Mouse (Mus musculus) kidney, adult 2 months (tissue): ENCODE data around the gene Zfp870. TPM values are rescaled to one million over a fixed set of nuclear protein-coding genes. Genes with fewer than 3 reads are reported as not detected.

Experiments used
- DNase-seq: peaks from one replicate; pipeline ENCODE4 v3.0.0; 2021
- H3K27ac ChIP-seq: fragments of 200-500 bp; 2 replicates; pipeline ENCODE4 v1.5.1; 2012; ENCODE audit warnings: low read depth, low read length, control low read depth, inconsistent platforms; ENCODE audit not compliant: insufficient read depth
- H3K27me3 ChIP-seq: fragments of 200-500 bp; replicated peaks from 2 replicates; pipeline ENCODE4 v1.6.1; 2012; ENCODE audit warnings: mild to moderate bottlenecking, moderate library complexity, low read length, inconsistent platforms; ENCODE audit not compliant: control insufficient read depth, insufficient read depth
- H3K36me3 ChIP-seq: fragments of 200-500 bp; 2 replicates; pipeline ENCODE4 v1.6.1; 2012; ENCODE audit warnings: mild to moderate bottlenecking, moderate library complexity, low read length, inconsistent platforms; ENCODE audit not compliant: control insufficient read depth, insufficient read depth
- H3K4me1 ChIP-seq: fragments of 200-500 bp; 2 replicates; pipeline ENCODE4 v1.6.1; 2011; ENCODE audit warnings: low read length; ENCODE audit not compliant: control insufficient read depth, insufficient read depth
- H3K4me3 ChIP-seq: fragments of 200-500 bp; 2 replicates; pipeline ENCODE4 v1.5.1; 2011; ENCODE audit warnings: mild to moderate bottlenecking, low read depth, low read length, control low read depth; ENCODE audit not compliant: insufficient read depth
- CTCF ChIP-seq: fragments of 200-500 bp; conservative IDR thresholded peaks from 2 replicates; pipeline ENCODE4 v1.5.1; 2011; ENCODE audit warnings: low read depth, mild to moderate bottlenecking, control low read depth, low read length, moderate library complexity, mixed read lengths; ENCODE audit not compliant: insufficient read depth, insufficient read length
- POLR2A ChIP-seq: fragments of 200-500 bp; IDR thresholded peaks from one replicate; pipeline ENCODE4 v1.6.1; 2011; ENCODE audit warnings: low read depth, low read length, control low read depth
- WGBS: fragments of 180-500 bp; shearing (Covaris S2); methylation state at CpG from one replicate; pipeline ENCODE4 v1.1.7; 2018; 5-methylcytosine and 5-hydroxymethylcytosine counted together
- polyA plus RNA-seq: library from polyadenylated mRNA; depleted of rRNA; stranded (reverse); fragments of >200 nt; gene quantifications from 2 replicates; pipeline ENCODE4 v1.2.3, GENCODE M21; 2012

Zfp870 gene
- polyA plus RNA-seq, 1 experiment, result 1.4 TPM

DNA sequence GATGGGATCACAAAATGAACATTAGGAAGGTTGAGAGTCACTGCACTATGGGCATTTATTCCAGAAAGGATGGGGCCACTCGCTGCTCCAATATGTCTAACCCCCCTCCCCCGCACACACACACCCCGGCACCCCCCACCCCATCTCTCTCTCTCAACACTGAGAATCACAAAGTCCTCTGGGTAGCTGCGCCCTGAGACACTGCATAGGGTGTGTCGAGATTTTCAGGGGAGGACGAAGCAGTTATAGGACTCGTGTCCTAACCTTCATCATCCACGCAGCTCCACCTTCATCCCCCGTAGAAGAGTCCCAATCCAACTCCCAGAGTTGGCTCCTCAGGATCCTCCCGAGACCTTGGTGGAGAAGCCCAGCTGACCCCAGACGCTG lies 597 bp downstream of the Zfp870 start:
- H3K27me3 ChIP-seq, result no peaks in the 10 kb centered on the region
- 2% methylated on average over 11 of the region's 11 CpGs for WGBS
- peak overlapping the region; percentile 47; the same call in 1 of the 2 replicates for H3K27ac ChIP-seq
- peak overlapping the region; percentile 94 for H3K4me3 ChIP-seq
- TF ChIP-seq CTCF, result no peak
- no peak for TF ChIP-seq POLR2A
- DNase-seq, result no peak
- no peaks in the 10 kb centered on the region for H3K4me1 ChIP-seq
- H3K36me3 ChIP-seq, result no peaks in the 10 kb centered on the region

DNA sequence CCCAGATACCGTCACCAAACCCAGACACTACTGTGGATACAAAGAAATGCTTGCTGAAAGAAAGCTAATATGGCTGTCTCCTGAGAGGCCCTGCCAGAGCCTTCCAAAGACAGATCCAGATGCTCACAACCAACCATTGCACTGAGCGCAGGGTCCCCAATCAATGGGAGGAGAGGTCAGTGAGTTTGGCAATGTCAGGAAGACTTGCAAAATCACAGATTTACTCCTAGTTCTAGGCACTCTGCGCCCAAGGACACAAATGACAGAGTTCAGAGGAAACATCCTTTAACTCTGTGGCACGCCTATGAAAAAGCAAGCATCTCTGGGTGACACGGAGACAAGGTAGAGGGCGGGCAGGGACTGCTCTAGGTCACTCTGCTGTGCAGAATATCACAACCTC lies 1.8 kb downstream of the Zfp870 start:
- WGBS, result 95% methylated on average over 6 of the region's 6 CpGs
- TF ChIP-seq CTCF (no peak), POLR2A (no peak)
- no peak for DNase-seq
- no peaks in the 10 kb centered on the region for H3K27me3 ChIP-seq
- no peaks in the 10 kb centered on the region; the same call in 1 of the 2 replicates for H3K36me3 ChIP-seq
- H3K27ac ChIP-seq, result no peak overlapping the region
- no peak overlapping the region for H3K4me3 ChIP-seq
- H3K4me1 ChIP-seq, result no peaks in the 10 kb centered on the region

DNA sequence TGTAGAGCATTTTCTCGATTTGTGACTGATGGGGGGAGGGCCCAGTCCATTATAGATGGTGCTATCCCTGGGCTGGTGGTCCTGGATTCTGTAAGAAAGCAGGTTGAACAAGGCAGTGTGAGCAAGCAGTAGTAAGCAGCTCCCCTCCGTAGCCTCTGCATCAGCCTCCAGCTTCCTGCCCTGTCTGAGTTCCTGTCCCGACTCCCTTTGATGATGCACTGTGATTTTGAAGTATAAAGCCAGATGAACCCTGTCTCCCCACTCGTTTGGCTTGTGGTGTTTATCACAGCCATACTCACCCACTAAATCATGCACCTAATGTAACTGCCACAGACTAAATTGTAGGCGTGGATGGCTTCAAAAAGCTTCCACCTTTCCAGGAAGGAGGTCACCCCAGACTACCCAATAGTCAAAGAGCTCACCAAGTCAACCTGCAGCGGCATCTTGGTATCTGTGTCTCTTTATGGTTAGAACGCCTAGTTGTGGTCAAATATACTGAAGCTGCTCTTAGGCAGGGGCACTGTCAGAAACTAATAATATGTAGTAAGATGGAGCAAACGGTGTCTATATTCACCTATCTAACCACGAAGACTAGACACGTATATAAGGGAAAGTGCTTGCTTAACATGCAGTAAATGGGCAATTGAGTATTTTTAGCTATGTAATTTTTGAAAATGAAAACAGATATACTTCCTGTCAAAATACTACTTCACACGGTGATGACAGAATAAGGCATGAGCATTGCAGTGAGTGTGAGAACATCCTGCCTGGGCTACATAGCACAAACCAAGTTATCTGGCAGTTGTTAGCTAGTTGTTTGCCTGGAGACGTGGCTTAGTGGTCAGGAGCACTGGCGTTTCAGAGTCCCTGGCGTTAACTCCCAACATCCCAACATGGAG lies 10.9 kb downstream of the Zfp870 start:
- no peaks in the 10 kb centered on the region for H3K4me1 ChIP-seq
- H3K36me3 ChIP-seq, result peaks cover 5% of the 10 kb centered on the region
- H3K27me3 ChIP-seq, result no peaks in the 10 kb centered on the region
- 91% methylated on average over 14 of the region's 14 CpGs for WGBS
- H3K27ac ChIP-seq, result no peak overlapping the region
- no peak for DNase-seq
- no peak overlapping the region for H3K4me3 ChIP-seq
- no peak for TF ChIP-seq POLR2A
- no peak for TF ChIP-seq CTCF

DNA sequence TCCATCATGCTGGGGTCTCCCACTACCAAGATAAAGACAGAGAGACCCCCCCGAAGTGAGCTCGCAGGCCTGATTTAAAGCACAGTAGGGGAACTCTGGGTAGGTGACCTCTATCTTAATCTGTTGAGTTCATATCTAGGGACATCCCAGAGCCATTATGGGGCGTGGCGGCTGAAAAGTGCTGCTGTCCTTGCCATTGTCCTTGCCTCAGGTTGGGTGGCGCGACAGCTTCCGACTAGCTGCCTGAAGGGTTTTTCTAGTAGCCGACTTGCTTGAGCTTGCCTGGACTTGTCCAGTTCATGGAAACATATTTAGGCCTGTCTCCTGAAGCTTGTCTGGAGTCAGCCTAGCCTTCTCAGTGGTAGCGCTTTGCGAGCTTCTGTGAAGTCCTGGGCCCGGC lies 12.7 kb downstream of the Zfp870 start:
- Histone ChIP-seq H3K4me3 (no peak overlapping the region), H3K4me1 (no peaks in the 10 kb centered on the region), H3K36me3 (peaks cover 5% of the 10 kb centered on the region), H3K27ac (no peak overlapping the region), H3K27me3 (no peaks in the 10 kb centered on the region)
- TF ChIP-seq POLR2A (no peak), CTCF (no peak)
- 93% methylated on average over 11 of the region's 11 CpGs for WGBS
- no peak for DNase-seq

DNA sequence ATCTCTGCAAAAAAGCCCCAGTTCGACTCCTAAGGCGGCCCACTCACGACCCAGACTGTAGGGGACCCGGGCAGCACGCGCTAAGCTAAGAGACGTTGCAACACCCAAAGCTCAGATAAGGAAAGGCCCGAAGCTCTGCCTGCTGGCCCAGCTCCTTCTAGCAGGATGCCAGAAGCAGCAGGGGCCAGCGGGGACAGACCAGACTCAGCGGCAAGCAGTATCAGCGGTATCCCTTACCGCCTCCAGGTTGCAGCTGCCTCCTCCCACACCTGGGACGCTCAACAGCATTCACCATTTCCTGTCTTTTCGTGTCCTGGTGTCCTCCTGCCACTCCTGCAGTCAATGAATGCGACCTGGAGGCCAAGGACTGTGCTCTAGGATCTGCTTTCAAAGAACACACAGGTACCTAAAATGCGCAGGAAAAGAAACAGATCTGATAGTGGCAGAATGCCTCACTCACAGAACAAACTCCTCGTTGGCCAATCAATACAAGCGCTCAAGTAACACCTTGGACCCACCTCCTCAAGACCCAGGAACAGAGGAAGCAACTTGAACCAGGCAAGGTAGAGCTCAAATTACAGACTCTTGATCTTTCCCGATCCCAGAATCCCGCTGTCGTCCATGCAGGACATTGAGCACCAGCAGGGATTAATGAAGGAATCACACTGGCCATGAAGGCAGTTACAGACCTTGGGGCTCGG lies 13.8 kb downstream of the Zfp870 start:
- H3K4me1 ChIP-seq, result no peaks in the 10 kb centered on the region
- no peaks in the 10 kb centered on the region for H3K27me3 ChIP-seq
- TF ChIP-seq CTCF, result no peak
- no peak for TF ChIP-seq POLR2A
- DNase-seq, result no peak
- no peak overlapping the region for H3K4me3 ChIP-seq
- no peak overlapping the region for H3K27ac ChIP-seq
- 10% methylated on average over 22 of the region's 22 CpGs for WGBS
- H3K36me3 ChIP-seq, result peaks cover 3% of the 10 kb centered on the region; the same call in 1 of the 2 replicates

DNA sequence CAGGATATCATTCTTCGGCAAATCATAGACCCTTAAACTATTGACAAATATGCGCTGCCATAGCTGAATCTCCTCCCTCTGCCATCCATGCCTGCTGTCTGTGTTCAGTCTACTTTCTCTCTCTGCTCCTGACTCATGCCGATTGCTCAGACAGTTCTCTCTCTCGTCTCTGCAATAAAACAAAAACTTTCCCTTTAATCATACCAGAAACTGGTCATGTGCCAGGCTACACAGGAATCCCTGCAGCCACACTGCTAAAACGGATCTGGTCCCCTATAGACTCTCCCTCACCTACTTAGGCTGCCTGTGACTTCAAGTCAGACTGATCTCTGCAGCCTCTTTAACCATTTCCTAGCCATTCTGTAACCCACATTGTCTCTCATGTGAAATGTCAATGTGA lies 18.7 kb downstream of the Zfp870 start:
- H3K27me3 ChIP-seq, result no peaks in the 10 kb centered on the region
- H3K4me1 ChIP-seq, result no peaks in the 10 kb centered on the region
- no peak for DNase-seq
- H3K27ac ChIP-seq, result no peak overlapping the region
- no peaks in the 10 kb centered on the region for H3K36me3 ChIP-seq
- no peak for TF ChIP-seq POLR2A
- TF ChIP-seq CTCF, result no peak
- H3K4me3 ChIP-seq, result no peak overlapping the region
- WGBS, result 65% methylated on average over 5 of the region's 5 CpGs

DNA sequence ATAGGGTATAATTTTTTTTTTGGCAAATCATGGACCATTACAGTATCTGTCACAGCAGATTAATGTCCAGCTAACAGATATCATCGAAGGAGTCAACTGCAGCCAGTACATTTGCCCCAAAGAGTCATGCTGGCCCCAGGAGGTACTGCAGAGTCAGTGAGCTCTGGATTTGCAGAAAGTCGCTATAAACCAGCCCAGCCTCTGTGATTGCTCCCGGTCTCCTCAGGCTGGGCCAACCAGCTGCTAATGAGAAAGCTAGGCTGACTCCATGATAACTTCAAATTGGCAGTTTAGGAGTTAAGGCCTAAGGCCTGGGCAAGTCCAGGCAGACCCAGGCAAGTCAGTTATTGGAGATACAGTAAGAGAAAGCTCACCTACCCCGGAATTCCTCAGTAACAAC lies 19.4 kb downstream of the Zfp870 start:
- Histone ChIP-seq H3K4me1 (no peaks in the 10 kb centered on the region), H3K27ac (no peak overlapping the region), H3K27me3 (no peaks in the 10 kb centered on the region), H3K4me3 (no peak overlapping the region), H3K36me3 (no peaks in the 10 kb centered on the region)
- TF ChIP-seq POLR2A (no peak), CTCF (no peak)
- DNase-seq, result no peak
- WGBS, result 80% methylated on average over 4 of the region's 4 CpGs
